Mouse (Mus musculus): ENCODE measurements around the gene Xirp1. TPM values are rescaled to one million over a fixed set of nuclear protein-coding genes. Genes with fewer than 3 reads are reported as not detected.
A peak's percentile ranks its signal among the peaks of the same experiment; 100 is the strongest.

Xirp1 gene
- polyA plus RNA-seq, 1 experiment from 2014 or later: 0.14 TPM

- Histone ChIP-seq H3K4me3 (ENCODE audit: low read depth, low read length) (no peak overlapping the region), H3K4me1 (replicated peaks; ENCODE audit: control insufficient read depth, insufficient read depth, low read length) (no peaks in the 10 kb centered on the region), H3K27me3 (replicated peaks; ENCODE audit: control insufficient read depth, insufficient read depth, low read length) (no peaks in the 10 kb centered on the region), H3K9me3 (ENCODE audit: control insufficient read depth) (no peaks in the 10 kb centered on the region), H3K36me3 (ENCODE audit: control insufficient read depth, insufficient read depth) (no peaks in the 10 kb centered on the region), H3K4me2 (replicated peaks; ENCODE audit: low read depth) (0 out of 2 replicates have a peak overlapping the region, but pooled peaks have one; percentile 6), H3K27ac (ENCODE audit: low read depth, low read length) (no peak overlapping the region), H3K9ac (ENCODE audit: low read depth, low read length) (no peak overlapping the region)
- 20% methylated on average over 12 of the region's 14 CpGs for WGBS
- ATAC-seq: peak; percentile 36; the same call in 1 of the 2 replicates
- peak; percentile 94 for TF ChIP-seq CTCF (IDR thresholded peaks at IDR 0.05; ENCODE audit: low read depth)
Measured at GRCm38 (mm10) chr9:120027401-120028151, 4.2 kb upstream of the Xirp1 start.

DNA sequence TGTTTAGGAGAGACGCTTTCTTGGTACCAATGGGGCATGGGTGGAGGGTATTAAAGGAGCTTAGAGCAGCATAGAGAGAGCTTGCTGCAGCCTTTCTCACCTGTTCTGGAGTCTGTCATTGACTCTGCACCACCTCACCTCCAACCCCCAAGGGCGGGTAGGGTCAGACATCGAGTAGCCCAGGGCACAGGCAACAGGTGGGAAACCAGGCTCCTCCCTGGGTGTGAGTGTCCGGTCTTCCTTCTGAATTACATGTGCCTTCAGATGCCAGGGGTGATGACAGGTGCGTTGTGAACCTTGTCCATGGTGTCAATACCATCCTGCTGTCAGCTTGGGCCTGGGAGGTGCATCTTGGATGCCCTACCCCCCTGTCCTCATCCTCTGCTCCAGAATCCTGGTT, 1.2 kb upstream of the Xirp1 start:
- Histone ChIP-seq H3K4me1 (replicated peaks; ENCODE audit: control insufficient read depth, insufficient read depth, low read length) (no peaks in the 10 kb centered on the region), H3K4me3 (ENCODE audit: low read depth, low read length) (no peak overlapping the region), H3K9ac (ENCODE audit: low read depth, low read length) (no peak overlapping the region), H3K9me3 (ENCODE audit: control insufficient read depth) (no peaks in the 10 kb centered on the region), H3K27me3 (replicated peaks; ENCODE audit: control insufficient read depth, insufficient read depth, low read length) (no peaks in the 10 kb centered on the region), H3K4me2 (replicated peaks; ENCODE audit: low read depth) (no peak overlapping the region), H3K27ac (ENCODE audit: low read depth, low read length) (no peak overlapping the region), H3K36me3 (ENCODE audit: control insufficient read depth, insufficient read depth) (no peaks in the 10 kb centered on the region)
- no peak for TF ChIP-seq CTCF (IDR thresholded peaks at IDR 0.05; ENCODE audit: low read depth)
- ATAC-seq: no peak
- WGBS: 87% methylated on average over 5 of the region's 5 CpGs

DNA sequence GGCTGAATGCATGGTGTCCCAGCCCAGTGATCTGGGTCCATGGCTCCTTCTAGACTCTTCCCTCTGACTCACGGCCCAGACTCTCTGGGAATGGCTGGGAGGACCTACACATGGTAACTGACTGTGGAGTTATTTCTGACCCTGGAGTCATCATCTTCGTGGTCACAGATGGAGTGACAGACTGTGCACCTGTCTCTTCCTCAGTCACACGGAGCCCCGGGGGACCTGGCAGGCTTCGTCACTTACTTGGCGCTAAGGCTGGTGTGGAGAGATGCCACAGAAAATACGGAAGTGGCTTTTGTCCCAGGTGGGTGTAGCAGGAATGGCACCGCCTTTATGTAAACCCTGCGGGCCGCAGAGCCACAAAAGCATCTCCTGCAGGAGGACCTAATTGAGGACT, 773 bp upstream of the Xirp1 start:
- H3K4me2 ChIP-seq (replicated peaks; ENCODE audit: low read depth): no peak overlapping the region
- 80% methylated on average over 10 of the region's 10 CpGs for WGBS
- H3K27me3 ChIP-seq (replicated peaks; ENCODE audit: control insufficient read depth, insufficient read depth, low read length): 0 out of 2 replicates have a peak, but pooled peaks cover under 1% of the 10 kb centered on the region
- no peak for TF ChIP-seq CTCF (IDR thresholded peaks at IDR 0.05; ENCODE audit: low read depth)
- H3K9me3 ChIP-seq (ENCODE audit: control insufficient read depth): no peaks in the 10 kb centered on the region
- no peaks in the 10 kb centered on the region for H3K4me1 ChIP-seq (replicated peaks; ENCODE audit: control insufficient read depth, insufficient read depth, low read length)
- H3K9ac ChIP-seq (ENCODE audit: low read depth, low read length): no peak overlapping the region
- H3K4me3 ChIP-seq (ENCODE audit: low read depth, low read length): no peak overlapping the region
- no peak for ATAC-seq
- no peak overlapping the region for H3K27ac ChIP-seq (ENCODE audit: low read depth, low read length)
- H3K36me3 ChIP-seq (ENCODE audit: control insufficient read depth, insufficient read depth): no peaks in the 10 kb centered on the region

DNA sequence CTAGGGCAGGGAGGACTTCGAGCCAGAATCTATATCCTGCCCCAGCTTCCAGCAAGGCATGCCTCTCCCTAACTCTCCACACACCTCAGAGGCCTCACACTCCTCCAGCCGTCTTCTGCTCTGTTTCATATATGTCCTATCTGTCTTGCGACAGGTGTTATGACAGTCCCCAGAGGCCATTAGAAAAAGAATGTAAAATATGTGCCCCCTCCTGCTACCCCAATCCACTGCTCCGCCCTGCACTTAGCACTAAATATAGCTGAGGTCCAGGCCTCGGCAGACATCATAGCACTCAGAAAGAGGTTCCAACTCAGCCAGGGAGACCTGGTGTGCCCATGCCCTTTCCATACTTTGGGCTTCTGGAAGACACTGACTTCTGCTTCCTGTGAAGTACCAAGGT, 2.2 kb downstream of the Xirp1 start:
- 34% methylated on average over 5 of the region's 5 CpGs for WGBS
- Histone ChIP-seq H3K27me3 (replicated peaks; ENCODE audit: control insufficient read depth, insufficient read depth, low read length) (0 out of 2 replicates have a peak, but pooled peaks cover 5% of the 10 kb centered on the region), H3K4me2 (replicated peaks; ENCODE audit: low read depth) (no peak overlapping the region), H3K36me3 (ENCODE audit: control insufficient read depth, insufficient read depth) (no peaks in the 10 kb centered on the region), H3K27ac (ENCODE audit: low read depth, low read length) (no peak overlapping the region), H3K9me3 (ENCODE audit: control insufficient read depth) (no peaks in the 10 kb centered on the region), H3K9ac (ENCODE audit: low read depth, low read length) (no peak overlapping the region), H3K4me1 (replicated peaks; ENCODE audit: control insufficient read depth, insufficient read depth, low read length) (no peaks in the 10 kb centered on the region), H3K4me3 (ENCODE audit: low read depth, low read length) (no peak overlapping the region)
- no peak for ATAC-seq
- no peak for TF ChIP-seq CTCF (IDR thresholded peaks at IDR 0.05; ENCODE audit: low read depth)

- ATAC-seq: no peak
Measured at GRCm38 (mm10) chr9:120020285-120020890, 3.0 kb downstream of the Xirp1 start.

GRCm38 (mm10) chr9:120016956-120017355, 6.4 kb downstream of the Xirp1 start:
- 60% methylated on average over 10 of the region's 10 CpGs for WGBS
- Histone ChIP-seq H3K9ac (ENCODE audit: low read depth, low read length) (no peak overlapping the region), H3K27ac (ENCODE audit: low read depth, low read length) (no peak overlapping the region), H3K4me1 (replicated peaks; ENCODE audit: control insufficient read depth, insufficient read depth, low read length) (no peaks in the 10 kb centered on the region), H3K27me3 (replicated peaks; ENCODE audit: control insufficient read depth, insufficient read depth, low read length) (peaks cover 5% of the 10 kb centered on the region; the same call in 1 of the 2 replicates), H3K9me3 (ENCODE audit: control insufficient read depth) (no peaks in the 10 kb centered on the region), H3K4me2 (replicated peaks; ENCODE audit: low read depth) (no peak overlapping the region), H3K4me3 (ENCODE audit: low read depth, low read length) (no peak overlapping the region), H3K36me3 (ENCODE audit: control insufficient read depth, insufficient read depth) (no peaks in the 10 kb centered on the region)
- no peak for ATAC-seq
- no peak for TF ChIP-seq CTCF (IDR thresholded peaks at IDR 0.05; ENCODE audit: low read depth)

More at GRCm38 (mm10) chr9:120020285-120020890, 3.0 kb downstream of the Xirp1 start:
- WGBS: 34% methylated on average over 7 of the region's 7 CpGs
- H3K4me1 ChIP-seq (replicated peaks; ENCODE audit: control insufficient read depth, insufficient read depth, low read length): no peaks in the 10 kb centered on the region
- no peak overlapping the region for H3K27ac ChIP-seq (ENCODE audit: low read depth, low read length)
- no peaks in the 10 kb centered on the region for H3K9me3 ChIP-seq (ENCODE audit: control insufficient read depth)
- no peak overlapping the region for H3K4me3 ChIP-seq (ENCODE audit: low read depth, low read length)
- TF ChIP-seq CTCF (IDR thresholded peaks at IDR 0.05; ENCODE audit: low read depth): peak; percentile 84
- no peak overlapping the region for H3K4me2 ChIP-seq (replicated peaks; ENCODE audit: low read depth)
- no peaks in the 10 kb centered on the region for H3K36me3 ChIP-seq (ENCODE audit: control insufficient read depth, insufficient read depth)
- H3K9ac ChIP-seq (ENCODE audit: low read depth, low read length): no peak overlapping the region
- 0 out of 2 replicates have a peak, but pooled peaks cover 5% of the 10 kb centered on the region for H3K27me3 ChIP-seq (replicated peaks; ENCODE audit: control insufficient read depth, insufficient read depth, low read length)

Measured in intestine, postnatal 0 days (tissue).